Mouse (Mus musculus) megakaryocyte-erythroid progenitor cell, adult 5-6 weeks (primary cell): ENCODE results near the gene Dnal4. TPM values are rescaled to one million over a fixed set of nuclear protein-coding genes. Genes with fewer than 3 reads are reported as not detected.

ENCODE experiments used
- ATAC-seq: replicated peaks from 2 replicates; pipeline ENCODE4 v1.8.0; 2016; ENCODE audit warnings: mild to moderate bottlenecking, inconsistent platforms; ENCODE audit not compliant: severe bottlenecking, poor library complexity, low FRiP score, low TSS enrichment
- total RNA-seq, 2 experiments: library from RNA; stranded (forward) in 1 of 2; stranded (reverse) in 1 of 2; fragments of 200-1000, 215-1000 nt in 1 of 2; fragments of >200 nt in 1 of 2; fragmentation: Nextera tagmentation in 1 of 2; gene quantifications; 2 replicates each; pipeline ENCODE4 v1.2.3; 2014 to 2017

Gene Dnal4
- total RNA-seq, 2 experiments from 2014 or later = 10.0 to 13.2 TPM

- ATAC-seq = peak; percentile 55
Measured at GRCm38 (mm10) chr15:79741921-79742705, 35.5 kb downstream of the Dnal4 start, which contains the start of gene Sun2. TSS of gene Sun2 (minus strand) at chr15:79742536.

- peak; percentile 9 for ATAC-seq
Measured at GRCm38 (mm10) chr15:79741173-79741858, 36.3 kb downstream of the Dnal4 start.

GRCm38 (mm10) chr15:79740739-79741138 lies 36.9 kb downstream of the Dnal4 start:
- ATAC-seq = no peak

- ATAC-seq = no peak
Measured at GRCm38 (mm10) chr15:79734311-79734710, 43.3 kb downstream of the Dnal4 start.

GRCm38 (mm10) chr15:79733640-79734039 lies 44.0 kb downstream of the Dnal4 start:
- ATAC-seq = no peak

GRCm38 (mm10) chr15:79733192-79733591 lies 44.5 kb downstream of the Dnal4 start:
- no peak for ATAC-seq

GRCm38 (mm10) chr15:79731554-79731953 lies 46.1 kb downstream of the Dnal4 start:
- no peak for ATAC-seq

- ATAC-seq = no peak
Measured at GRCm38 (mm10) chr15:79728731-79729388, 48.8 kb downstream of the Dnal4 start.

GRCm38 (mm10) chr15:79728311-79728710 lies 49.3 kb downstream of the Dnal4 start:
- no peak for ATAC-seq

GRCm38 (mm10) chr15:79727840-79728239 lies 49.8 kb downstream of the Dnal4 start:
- ATAC-seq = no peak

- ATAC-seq = no peak
Measured at GRCm38 (mm10) chr15:79725190-79725789, 52.4 kb downstream of the Dnal4 start.

- ATAC-seq = 0 out of 2 replicates have a peak, but pooled peaks have one; percentile 37
Measured at GRCm38 (mm10) chr15:79723439-79723838, 54.2 kb downstream of the Dnal4 start.

- ATAC-seq = no peak
Measured at GRCm38 (mm10) chr15:79720796-79721195, 56.9 kb downstream of the Dnal4 start.

GRCm38 (mm10) chr15:79720267-79720666 lies 57.4 kb downstream of the Dnal4 start:
- ATAC-seq = no peak

GRCm38 (mm10) chr15:79716710-79717109 lies 60.9 kb downstream of the Dnal4 start:
- ATAC-seq = no peak

- no peak for ATAC-seq
Measured at GRCm38 (mm10) chr15:79715646-79716045, 62.0 kb downstream of the Dnal4 start.
